12 mouse cellular contexts compared by ENCODE assay signal in the genomic region with DNA sequence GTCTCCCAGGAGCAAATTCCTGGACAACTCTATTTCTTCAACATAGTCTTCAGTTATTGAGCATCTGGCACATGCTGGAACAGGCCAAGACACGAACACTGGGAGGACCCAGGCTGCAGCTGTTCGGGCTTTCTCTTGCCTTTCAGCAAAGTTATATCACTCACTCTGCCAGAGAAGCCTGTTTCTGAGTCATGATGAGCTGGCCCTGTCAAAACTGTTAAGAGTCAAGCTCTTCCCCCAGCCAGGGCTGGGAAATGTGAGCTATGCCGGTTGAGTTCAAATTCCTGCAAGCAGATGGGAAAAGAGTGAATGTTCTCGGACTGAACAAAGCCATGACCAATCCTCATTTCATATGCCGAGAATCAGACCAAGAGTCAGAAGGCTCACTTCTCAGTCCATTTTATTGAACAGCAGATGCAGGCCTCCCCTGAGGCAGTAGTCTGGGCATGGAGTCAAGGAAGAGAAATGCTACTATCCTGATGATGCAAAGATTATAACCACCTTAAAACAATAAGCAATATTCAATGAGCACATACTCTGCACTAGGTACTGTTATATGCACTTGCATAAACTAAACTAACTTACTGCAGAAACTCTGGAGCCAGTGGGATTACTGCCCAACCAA.
DNase-seq lines count a peak whose midpoint lies in the region; ATAC-seq lines count a peak whose summit lies in the region.
"Had no signal": no experiment of that assay in that cellular context is flagged by ENCODE, and none has a peak within 500 bp of the region (broad histone marks: within the 10 kb centered on the region; RNA-seq: fewer than 3 reads in every experiment).

No protein-coding gene starts in this region.

- WGBS in limb, embryonic 13.5 days: 62% methylated on average over 5 of the region's 5 CpGs
- 78% methylated on average over 5 of the region's 5 CpGs for WGBS in limb, embryonic 10.5 days
- WGBS in intestine, embryonic 16.5 days: 56% methylated on average over 5 of the region's 5 CpGs

- H3K27ac ChIP-seq in limb, embryonic 13.5 days: no peak overlapping the region
- H3K27ac ChIP-seq in limb, embryonic 10.5 days: no peak overlapping the region
- no peak overlapping the region for H3K27ac ChIP-seq in intestine, embryonic 16.5 days (ENCODE audit: low read length)
- H3K27ac ChIP-seq: forebrain, embryonic 10.5 days; liver, embryonic 13.5 days had no signal

- no peak overlapping the region for H3K4me3 ChIP-seq in limb, embryonic 13.5 days
- no peak overlapping the region for H3K4me3 ChIP-seq in limb, embryonic 10.5 days
- no peak overlapping the region for H3K4me3 ChIP-seq in intestine, embryonic 16.5 days (ENCODE audit: low read length)
- H3K4me3 ChIP-seq: forebrain, embryonic 10.5 days; liver, embryonic 13.5 days had no signal

- H3K4me1 ChIP-seq in limb, embryonic 13.5 days: no peaks in the 10 kb centered on the region
- 0 out of 2 replicates have a peak, but pooled peaks cover 2% of the 10 kb centered on the region for H3K4me1 ChIP-seq in limb, embryonic 10.5 days
- no peaks in the 10 kb centered on the region for H3K4me1 ChIP-seq in intestine, embryonic 16.5 days (ENCODE audit: control insufficient read depth, insufficient read depth, low read length)
- H3K4me1 ChIP-seq: forebrain, embryonic 10.5 days; liver, embryonic 13.5 days had no signal

- no peak for DNase-seq in limb, embryonic 10.5 days (ENCODE audit: low spot score)
- DNase-seq in adipocyte (ENCODE audit: low spot score): peak; percentile 57
- peak; percentile 64 for DNase-seq in fat pad, adult 2 months (ENCODE audit: extremely low read depth, low read depth, low spot score)
- peak; percentile 71 for DNase-seq in skeletal muscle tissue, adult 2 months (ENCODE audit: low read depth, low spot score)
- DNase-seq in kidney, postnatal 36 days: no peak
- no peak for DNase-seq in layer of hippocampus, adult 9-10 months (ENCODE audit: low spot score)
- DNase-seq: liver, embryonic 13.5 days; midbrain, embryonic 14.5 days had no signal

- no peak overlapping the region for H3K4me2 ChIP-seq in limb, embryonic 13.5 days (replicated peaks)
- H3K4me2 ChIP-seq in intestine, embryonic 16.5 days (ENCODE audit: low read depth, low read length): no peak overlapping the region
- H3K4me2 ChIP-seq: liver, embryonic 13.5 days had no signal

- no peaks in the 10 kb centered on the region for H3K27me3 ChIP-seq in limb, embryonic 13.5 days
- H3K27me3 ChIP-seq in limb, embryonic 10.5 days (ENCODE audit: low read depth, poor library complexity, severe bottlenecking): no peaks in the 10 kb centered on the region
- no peaks in the 10 kb centered on the region for H3K27me3 ChIP-seq in intestine, embryonic 16.5 days (replicated peaks; ENCODE audit: control insufficient read depth, insufficient read depth, low read length)
- H3K27me3 ChIP-seq: liver, embryonic 13.5 days had no signal

- no peaks in the 10 kb centered on the region for H3K36me3 ChIP-seq in limb, embryonic 13.5 days
- no peaks in the 10 kb centered on the region for H3K36me3 ChIP-seq in limb, embryonic 10.5 days
- no peaks in the 10 kb centered on the region for H3K36me3 ChIP-seq in intestine, embryonic 16.5 days (ENCODE audit: control insufficient read depth, insufficient read depth, low read length)
- H3K36me3 ChIP-seq: forebrain, embryonic 10.5 days; G1E; liver, embryonic 13.5 days had no signal

- peak; percentile 89 for ATAC-seq in limb, embryonic 13.5 days (ENCODE audit: low FRiP score, low read depth)
- no peak for ATAC-seq in intestine, embryonic 16.5 days

- H3K9ac ChIP-seq in limb, embryonic 13.5 days: no peak overlapping the region
- H3K9ac ChIP-seq in intestine, embryonic 16.5 days (ENCODE audit: low read depth, low read length): no peak overlapping the region
- H3K9ac ChIP-seq: liver, embryonic 13.5 days had no signal

- no peaks in the 10 kb centered on the region for H3K9me3 ChIP-seq in limb, embryonic 13.5 days
- no peaks in the 10 kb centered on the region for H3K9me3 ChIP-seq in limb, embryonic 10.5 days (replicated peaks)
- H3K9me3 ChIP-seq in intestine, embryonic 16.5 days (ENCODE audit: control insufficient read depth, low read length): no peaks in the 10 kb centered on the region
- H3K9me3 ChIP-seq: forebrain, embryonic 10.5 days; G1E; liver, embryonic 13.5 days had no signal

Comparison
In these comparisons a context has a peak if more than half of its experiments do, and no peak if none do; other contexts are left out.
1. DNase-seq: peak in adipocyte (single experiment), fat pad, adult 2 months (single experiment) and skeletal muscle tissue, adult 2 months (single experiment); none in limb, embryonic 10.5 days (single experiment), kidney, postnatal 36 days (0 of 2) and layer of hippocampus, adult 9-10 months (single experiment).